Mouse (Mus musculus): ENCODE measurements around the gene Rhbdd2.

DNA sequence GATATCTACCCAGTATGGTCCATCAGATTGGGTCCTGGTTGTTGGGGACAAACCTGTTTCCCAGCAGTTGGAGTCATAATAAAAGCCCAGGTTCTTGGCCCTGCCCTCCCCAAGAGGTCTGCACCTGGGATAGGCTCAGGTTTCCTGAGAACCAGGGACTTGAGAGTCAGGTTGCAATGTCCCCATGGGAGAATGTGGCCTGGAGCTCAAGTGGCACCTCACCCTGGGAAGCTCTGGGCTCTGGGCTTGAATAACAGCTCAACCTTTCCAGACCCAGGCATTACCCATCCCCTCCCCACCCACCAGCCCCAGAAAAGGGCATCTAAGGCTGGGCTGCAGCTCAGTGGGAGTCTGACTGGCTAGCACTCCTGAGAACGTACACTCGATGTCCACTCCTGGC, 20.8 kb downstream of the Rhbdd2 start:
- no peak for TF ChIP-seq CTCF (IDR thresholded peaks at IDR 0.05; ENCODE audit: borderline replicate concordance, insufficient read depth, low read depth, low read length)
- no peak for TF ChIP-seq POLR2A (IDR thresholded peaks at IDR 0.05; ENCODE audit: borderline replicate concordance, insufficient read depth, low read length)

All from cerebellum, adult 2 months (tissue).